Mouse (Mus musculus) lung, embryonic 14.5 days (tissue): ENCODE results near the gene Prkar2a. TPM values are rescaled to one million over a fixed set of nuclear protein-coding genes. Genes with fewer than 3 reads are reported as not detected.

Source experiments
- ATAC-seq: fragments of 200-750 bp; cut with Nextera tagmentation; 2 replicates; pipeline ENCODE4 v1.8.0; 2017; ENCODE audit warnings: mild to moderate bottlenecking, moderate TSS enrichment, moderate library complexity; ENCODE audit not compliant: insufficient read depth
- DNase-seq: peaks from one replicate; pipeline ENCODE4 v3.0.0-alpha.2; 2015
- H3K27ac ChIP-seq: fragments of 300-500 bp; sonication (generic); 2 replicates; pipeline ENCODE4 v1.5.1; 2014; ENCODE audit warnings: low read depth, mild to moderate bottlenecking, moderate library complexity
- H3K27me3 ChIP-seq: fragments of 300-500 bp; sonication (generic); 2 replicates; pipeline ENCODE4 v1.6.1; 2014; ENCODE audit warnings: low read length, control low read depth; ENCODE audit not compliant: insufficient read depth
- H3K36me3 ChIP-seq: fragments of 300-500 bp; sonication (generic); 2 replicates; pipeline ENCODE4 v1.6.1; 2014; ENCODE audit warnings: control low read depth; ENCODE audit not compliant: insufficient read depth
- H3K4me1 ChIP-seq: fragments of 300-500 bp; sonication (generic); 2 replicates; pipeline ENCODE4 v1.6.1; 2014; ENCODE audit warnings: antibody characterized with exemption, control low read depth; ENCODE audit not compliant: insufficient read depth
- H3K4me2 ChIP-seq: fragments of 300-500 bp; sonication (generic); 2 replicates; pipeline ENCODE4 v1.6.1; 2014; ENCODE audit warnings: mild to moderate bottlenecking
- H3K4me3 ChIP-seq: fragments of 300-500 bp; sonication (generic); 2 replicates; pipeline ENCODE4 v1.5.1; 2014; ENCODE audit warnings: low read depth, low read length
- H3K9ac ChIP-seq: fragments of 300-500 bp; sonication (generic); 2 replicates; pipeline ENCODE4 v1.6.1; 2014
- H3K9me3 ChIP-seq: fragments of 300-500 bp; sonication (generic); 2 replicates; pipeline ENCODE4 v1.6.1; 2016; ENCODE audit warnings: low read depth, low read length, control low read depth
- CTCF ChIP-seq: IDR thresholded peaks from 2 replicates; pipeline ENCODE4 v1.5.1; 2016; ENCODE audit warnings: antibody characterized with exemption, low read depth
- WGBS: fragments of 180-500 bp; shearing (Covaris S2); extraction: QIAGEN DNeasy Blood & Tissue Kit; methylation state at CpG from one replicate; pipeline ENCODE4 v1.1.7; 2014; 5-methylcytosine and 5-hydroxymethylcytosine counted together
- microRNA-seq: library from miRNA; unstranded; fragments of <30 nt; microRNA quantifications from one replicate; pipeline ENCODE4, GENCODE M21; 2016; ENCODE audit warnings: borderline number of aligned reads
- polyA plus RNA-seq: library from polyadenylated mRNA; unstranded; fragments of >200 nt; fragmentation: Nextera tagmentation; extraction: Ambion mirVana; gene quantifications from 2 replicates; pipeline ENCODE4 v1.2.1, GENCODE M21; 2014

Prkar2a gene
- polyA plus RNA-seq, 1 experiment from 2014 or later, result 38.1 TPM

GRCm38 (mm10) chr9:108796351-108796981 is 107.4 kb downstream of the Prkar2a start:
- TF ChIP-seq CTCF, result no peak
- no peak overlapping the region; the same call in 1 of the 2 replicates for H3K27ac ChIP-seq
- 0 out of 2 replicates have a peak overlapping the region, but pooled peaks have one; percentile 7 for H3K4me2 ChIP-seq
- H3K4me1 ChIP-seq, result peaks cover 16% of the 10 kb centered on the region
- no peak overlapping the region for H3K4me3 ChIP-seq
- H3K27me3 ChIP-seq, result no peaks in the 10 kb centered on the region
- H3K36me3 ChIP-seq, result peaks cover 58% of the 10 kb centered on the region
- H3K9ac ChIP-seq, result peak overlapping the region; percentile 23; the same call in 1 of the 2 replicates
- no peak for DNase-seq
- H3K9me3 ChIP-seq, result no peaks in the 10 kb centered on the region
- no peak for ATAC-seq
- 81% methylated on average over 4 of the region's 4 CpGs for WGBS

GRCm38 (mm10) chr9:108797477-108797876 is 108.4 kb downstream of the Prkar2a start:
- no peak for TF ChIP-seq CTCF
- no peaks in the 10 kb centered on the region for H3K27me3 ChIP-seq
- H3K4me1 ChIP-seq, result peaks cover 16% of the 10 kb centered on the region
- H3K36me3 ChIP-seq, result peaks cover 68% of the 10 kb centered on the region
- ATAC-seq (no peak), DNase-seq (no peak)
- 88% methylated on average over 7 of the region's 7 CpGs for WGBS
- H3K4me3 ChIP-seq, result no peak overlapping the region
- H3K9me3 ChIP-seq, result no peaks in the 10 kb centered on the region
- no peak overlapping the region for H3K4me2 ChIP-seq
- H3K27ac ChIP-seq, result no peak overlapping the region
- H3K9ac ChIP-seq, result no peak overlapping the region

GRCm38 (mm10) chr9:108798508-108799075 is 109.5 kb downstream of the Prkar2a start:
- no peak for TF ChIP-seq CTCF
- Histone ChIP-seq H3K4me3 (no peak overlapping the region), H3K9me3 (no peaks in the 10 kb centered on the region), H3K4me2 (no peak overlapping the region), H3K27ac (no peak overlapping the region), H3K27me3 (no peaks in the 10 kb centered on the region), H3K36me3 (peaks cover 80% of the 10 kb centered on the region), H3K4me1 (peaks cover 12% of the 10 kb centered on the region), H3K9ac (no peak overlapping the region)
- WGBS, result 78% methylated on average over 5 of the region's 5 CpGs
- ATAC-seq (no peak), DNase-seq (no peak)

GRCm38 (mm10) chr9:108799564-108799963 is 110.5 kb downstream of the Prkar2a start:
- Histone ChIP-seq H3K4me3 (no peak overlapping the region), H3K4me1 (peaks cover 12% of the 10 kb centered on the region), H3K36me3 (peaks cover 89% of the 10 kb centered on the region), H3K9me3 (no peaks in the 10 kb centered on the region), H3K27me3 (no peaks in the 10 kb centered on the region), H3K27ac (no peak overlapping the region), H3K9ac (no peak overlapping the region), H3K4me2 (no peak overlapping the region)
- ATAC-seq (no peak), DNase-seq (no peak)
- WGBS, result 70% methylated on average over 3 of the region's 3 CpGs
- TF ChIP-seq CTCF, result no peak

Small RNA genes within 50 kb of the gene (microRNA-seq; reads per million reads assigned to microRNA genes)
- not detected for gene Gm26298

Other genes with a start within 250 kb of the Prkar2a start
- 46.7 and 46.9 TPM in 2 replicates for gene Ccdc71, start 228.8 kb upstream of the Prkar2a start, polyA plus RNA-seq
- 46.4 and 46.7 TPM in 2 replicates for gene Klhdc8b, start 227.7 kb upstream of the Prkar2a start, polyA plus RNA-seq
- gene Lamb2, start 209.6 kb upstream of the Prkar2a start, polyA plus RNA-seq, result 47.9 and 48.6 TPM in 2 replicates
- 56.9 and 63.3 TPM in 2 replicates for gene Usp19, start 198.7 kb upstream of the Prkar2a start, polyA plus RNA-seq
- gene Qars, start 181.6 kb upstream of the Prkar2a start, polyA plus RNA-seq, result 97.1 and 97.7 TPM in 2 replicates
- 139 and 145 TPM in 2 replicates for gene Qrich1, start 172.5 kb upstream of the Prkar2a start, polyA plus RNA-seq
- gene Impdh2, start 129.0 kb upstream of the Prkar2a start, polyA plus RNA-seq, result 199 and 202 TPM in 2 replicates
- gene Ndufaf3, start 121.9 kb upstream of the Prkar2a start, polyA plus RNA-seq, result 39.7 and 46.9 TPM in 2 replicates
- gene Dalrd3, start 119.4 kb upstream of the Prkar2a start, polyA plus RNA-seq, result 112 and 127 TPM in 2 replicates
- 106 and 117 TPM in 2 replicates for gene Wdr6, start 110.6 kb upstream of the Prkar2a start, polyA plus RNA-seq
- gene P4htm, start 91.6 kb upstream of the Prkar2a start, polyA plus RNA-seq, result 5.7 and 6.1 TPM in 2 replicates
- 41.6 and 44.9 TPM in 2 replicates for gene Arih2, start 39.9 kb upstream of the Prkar2a start, polyA plus RNA-seq
- gene Slc25a20, start 27.2 kb upstream of the Prkar2a start, polyA plus RNA-seq, result 27.6 and 29.6 TPM in 2 replicates
- 88.1 and 90.4 TPM in 2 replicates for gene Ip6k2, start 94.5 kb downstream of the Prkar2a start, polyA plus RNA-seq
- gene Nckipsd, start 119.1 kb downstream of the Prkar2a start, polyA plus RNA-seq, result 11.3 and 14.4 TPM in 2 replicates
- gene Celsr3, start 137.0 kb downstream of the Prkar2a start, polyA plus RNA-seq, result 0.14 and 0.17 TPM in 2 replicates
- gene Slc26a6, start 164.0 kb downstream of the Prkar2a start, polyA plus RNA-seq, result 10.7 and 12.0 TPM in 2 replicates
- gene Tmem89, start 225.3 kb downstream of the Prkar2a start, polyA plus RNA-seq, result not detected in 2 replicates
- 446 and 454 TPM in 2 replicates for gene Uqcrc1, start 247.3 kb downstream of the Prkar2a start, polyA plus RNA-seq